Mouse (Mus musculus): ENCODE results near the gene Sema4d.

DNA sequence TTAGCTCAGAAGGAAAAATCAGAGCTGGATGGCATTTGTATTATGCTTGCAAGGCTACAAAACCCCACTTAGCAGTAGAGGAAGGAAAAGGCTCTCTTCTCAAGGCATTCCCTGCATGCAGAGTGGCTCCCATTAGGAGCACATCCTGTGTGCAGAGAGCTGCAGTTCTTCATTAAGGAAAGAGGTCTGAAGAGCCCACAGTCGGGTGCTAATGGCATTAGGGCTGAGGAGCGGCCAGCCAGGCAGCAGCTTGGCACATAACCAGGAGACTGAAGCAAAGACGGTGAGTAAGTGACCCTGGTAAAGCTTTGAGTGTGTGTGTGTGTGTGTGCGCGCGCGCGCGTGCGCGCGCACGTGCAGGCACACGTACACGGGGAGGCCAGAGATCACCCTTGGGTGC is 12.7 kb upstream of the Sema4d start:
- TF ChIP-seq CTCF (IDR thresholded peaks at IDR 0.05; ENCODE audit: low read depth, low read length) = no peak
- TF ChIP-seq TAL1 (conservative IDR thresholded peaks at IDR 0.05; ENCODE audit: low read depth, low read length) = no peak
- TF ChIP-seq GATA1 (IDR thresholded peaks at IDR 0.05; ENCODE audit: borderline replicate concordance, low read length) = no peak
- no peak for TF ChIP-seq POLR2AphosphoS5 (IDR thresholded peaks at IDR 0.05; ENCODE audit: insufficient replicate concordance, low read depth, low read length)

Measured in G1E (cell line).